19 mouse cellular contexts compared by ENCODE assay signal in genomic region chr7:30810319-30810718, GRCm38 (mm10). TPM values are rescaled to one million over a fixed set of nuclear protein-coding genes. Genes with fewer than 3 reads are reported as not detected.
DNase-seq lines count a peak whose midpoint lies in the region; ATAC-seq and TF ChIP-seq lines count a peak whose summit lies in the region.
"Had no signal": no experiment of that assay in that cellular context is flagged by ENCODE, and none has a peak within 500 bp of the region (broad histone marks: within the 10 kb centered on the region; RNA-seq: fewer than 3 reads in every experiment).

No protein-coding gene starts in this region.

- no peaks in the 10 kb centered on the region for H3K4me1 ChIP-seq in forebrain, postnatal 0 days (ENCODE audit: insufficient read depth)
- no peaks in the 10 kb centered on the region for H3K4me1 ChIP-seq in forebrain, embryonic 16.5 days (replicated peaks; ENCODE audit: control insufficient read depth, insufficient read depth, low read length)
- H3K4me1 ChIP-seq in liver, postnatal 0 days (ENCODE audit: insufficient read depth), result peaks cover 14% of the 10 kb centered on the region
- H3K4me1 ChIP-seq in ES-Bruce4 (ENCODE audit: control insufficient read depth, insufficient read depth, low read length), result no peaks in the 10 kb centered on the region

- H3K36me3 ChIP-seq in forebrain, postnatal 0 days (ENCODE audit: insufficient read depth), result no peaks in the 10 kb centered on the region
- no peaks in the 10 kb centered on the region for H3K36me3 ChIP-seq in forebrain, embryonic 16.5 days (ENCODE audit: control insufficient read depth, insufficient read depth)
- no peaks in the 10 kb centered on the region for H3K36me3 ChIP-seq in liver, postnatal 0 days (replicated peaks; ENCODE audit: insufficient read depth, low read length)
- H3K36me3 ChIP-seq in ES-Bruce4 (ENCODE audit: control insufficient read depth, insufficient read depth, low read length, poor library complexity, severe bottlenecking), result no peaks in the 10 kb centered on the region
- H3K36me3 ChIP-seq: forebrain, embryonic 10.5 days had no signal

- H3K4me3 ChIP-seq in forebrain, postnatal 0 days (ENCODE audit: low read depth, low read length), result no peak overlapping the region
- no peak overlapping the region for H3K4me3 ChIP-seq in forebrain, embryonic 16.5 days (replicated peaks; ENCODE audit: low read length)
- H3K4me3 ChIP-seq in liver, postnatal 0 days (ENCODE audit: low read depth, low read length), result no peak overlapping the region
- H3K4me3 ChIP-seq in ES-Bruce4 (ENCODE audit: low read depth, low read length), result peak overlapping the region; percentile 10; the same call in 1 of the 2 replicates
- H3K4me3 ChIP-seq: forebrain, embryonic 10.5 days had no signal

- TF ChIP-seq CTCF in forebrain, postnatal 0 days (IDR thresholded peaks at IDR 0.05; ENCODE audit: low read depth), result peak; percentile 37; the same call in 1 of the 2 replicates
- peak; percentile 69 for TF ChIP-seq CTCF in liver, postnatal 0 days (IDR thresholded peaks at IDR 0.05; ENCODE audit: low read depth)
- TF ChIP-seq CTCF in ES-Bruce4 (IDR thresholded peaks at IDR 0.05; ENCODE audit: low read depth, low read length), result peak; percentile 68

- 52% methylated on average over 6 of the region's 6 CpGs for WGBS in forebrain, postnatal 0 days
- 58% methylated on average over 6 of the region's 6 CpGs for WGBS in forebrain, embryonic 16.5 days
- 61% methylated on average over 6 of the region's 6 CpGs for WGBS in liver, postnatal 0 days (ENCODE audit: insufficient replicate concordance)

- H3K27me3 ChIP-seq in forebrain, postnatal 0 days (ENCODE audit: insufficient read depth, low read length), result no peaks in the 10 kb centered on the region
- no peaks in the 10 kb centered on the region for H3K27me3 ChIP-seq in forebrain, embryonic 16.5 days (replicated peaks; ENCODE audit: control insufficient read depth, insufficient read depth, low read length)
- H3K27me3 ChIP-seq in liver, postnatal 0 days (ENCODE audit: insufficient read depth, low read length), result no peaks in the 10 kb centered on the region
- H3K27me3 ChIP-seq in ES-Bruce4 (ENCODE audit: control insufficient read depth, insufficient read depth, low read length, poor library complexity, severe bottlenecking), result no peaks in the 10 kb centered on the region

- no peak overlapping the region for H3K27ac ChIP-seq in forebrain, postnatal 0 days (ENCODE audit: low read depth, low read length)
- H3K27ac ChIP-seq in forebrain, embryonic 16.5 days (ENCODE audit: low read length), result no peak overlapping the region
- no peak overlapping the region for H3K27ac ChIP-seq in liver, postnatal 0 days (ENCODE audit: low read depth)
- H3K27ac ChIP-seq in ES-Bruce4 (ENCODE audit: insufficient read depth, low read length), result no peak overlapping the region
- H3K27ac ChIP-seq: forebrain, embryonic 10.5 days had no signal

- TF ChIP-seq EP300 in liver, postnatal 0 days (IDR thresholded peaks at IDR 0.05; ENCODE audit: low read depth), result no peak
- no peak for TF ChIP-seq EP300 in ES-Bruce4 (IDR thresholded peaks at IDR 0.05; ENCODE audit: insufficient read depth, low read depth, low read length)

- no peak overlapping the region for H3K9ac ChIP-seq in forebrain, postnatal 0 days
- H3K9ac ChIP-seq in forebrain, embryonic 16.5 days (replicated peaks; ENCODE audit: low read depth, low read length), result no peak overlapping the region
- no peak overlapping the region for H3K9ac ChIP-seq in liver, postnatal 0 days (replicated peaks)
- H3K9ac ChIP-seq in ES-Bruce4 (ENCODE audit: low read depth, poor library complexity, severe bottlenecking), result peak overlapping the region; percentile 9; the same call in 1 of the 2 replicates

- no peak for TF ChIP-seq POLR2A in ES-Bruce4 (IDR thresholded peaks at IDR 0.05; ENCODE audit: insufficient read depth, low read length)

- no peaks in the 10 kb centered on the region for H3K9me3 ChIP-seq in forebrain, postnatal 0 days (ENCODE audit: low read length)
- H3K9me3 ChIP-seq in forebrain, embryonic 16.5 days (ENCODE audit: control insufficient read depth, low read length), result no peaks in the 10 kb centered on the region
- H3K9me3 ChIP-seq in liver, postnatal 0 days (ENCODE audit: low read length), result no peaks in the 10 kb centered on the region
- H3K9me3 ChIP-seq in ES-Bruce4 (replicated peaks; ENCODE audit: control insufficient read depth, insufficient read depth, low read length, poor library complexity, severe bottlenecking), result no peaks in the 10 kb centered on the region
- H3K9me3 ChIP-seq: forebrain, embryonic 10.5 days had no signal

- no peak overlapping the region for H3K4me2 ChIP-seq in forebrain, postnatal 0 days (ENCODE audit: low read depth)
- H3K4me2 ChIP-seq in forebrain, embryonic 16.5 days (ENCODE audit: low read length), result no peak overlapping the region
- H3K4me2 ChIP-seq in liver, postnatal 0 days (ENCODE audit: low read depth, low read length), result no peak overlapping the region

- no peak for ATAC-seq in forebrain, postnatal 0 days
- no peak for ATAC-seq in forebrain, embryonic 16.5 days
- ATAC-seq in liver, postnatal 0 days, result no peak
- ATAC-seq in frontal cortex, adult (ENCODE audit: low TSS enrichment), result no peak
- ATAC-seq: activated CD4-positive, CD25-positive, alpha-beta regulatory T cell, adult 4 months had no signal

- no peak for DNase-seq in forebrain, postnatal 0 days
- no peak for DNase-seq in liver, postnatal 0 days
- DNase-seq in liver, result no peak
- DNase-seq in induced T-regulatory cell, adult 2 months (ENCODE audit: low read depth), result peak; percentile 65
- DNase-seq in thymus, postnatal 36 days, result no peak
- DNase-seq: cerebellum, adult 9-11 months; gastrocnemius, postnatal 14 days; lung, postnatal 4 days; thymus, postnatal 25 days had no signal

RNA-seq across cellular contexts. Expression of gene Ffar2, which starts 13.3 kb away (rescaled TPM):
- total RNA-seq in forebrain, postnatal 0 days (2014; rRNA removed), result not detected in 2 replicates
- polyA plus RNA-seq in forebrain, postnatal 0 days (2015; fragmentation: Nextera tagmentation; extraction: Ambion mirVana), result 0.07 TPM in 1 of 2 replicates, not detected in the other
- 0.14 TPM in 1 of 2 replicates, not detected in the other for polyA plus RNA-seq in forebrain, embryonic 16.5 days (2015; fragmentation: Nextera tagmentation; extraction: Ambion mirVana)
- polyA plus RNA-seq in liver, postnatal 0 days (2015; fragmentation: Nextera tagmentation; extraction: Ambion mirVana), result 1.6 and 2.1 TPM in 2 replicates
- polyA plus RNA-seq in ES-Bruce4 (2011; ENCODE audit: insufficient read depth, insufficient read length, low read depth, missing spikeins), result not detected in 2 replicates
- total RNA-seq: layer of hippocampus, adult 18-20 months had no signal
- polyA plus RNA-seq: embryonic facial prominence, embryonic 11.5 days; forebrain, embryonic 10.5 days; limb, embryonic 11.5 days had no signal

RNA-seq across cellular contexts. Expression of gene Krtdap, which starts 22.6 kb away (rescaled TPM):
- not detected in 2 replicates for total RNA-seq in forebrain, postnatal 0 days (2014; rRNA removed)
- 1.4 and 1.5 TPM in 2 replicates for polyA plus RNA-seq in forebrain, postnatal 0 days (2015; fragmentation: Nextera tagmentation; extraction: Ambion mirVana)
- polyA plus RNA-seq in forebrain, embryonic 16.5 days (2015; fragmentation: Nextera tagmentation; extraction: Ambion mirVana), result 3.9 TPM in 1 of 2 replicates, not detected in the other
- not detected in 2 replicates for polyA plus RNA-seq in liver, postnatal 0 days (2015; fragmentation: Nextera tagmentation; extraction: Ambion mirVana)
- 5.0 and 9.1 TPM in 2 replicates for polyA plus RNA-seq in ES-Bruce4 (2011; ENCODE audit: insufficient read depth, insufficient read length, low read depth, missing spikeins)
- total RNA-seq: layer of hippocampus, adult 18-20 months had no signal
- polyA plus RNA-seq: activated CD4-positive, CD25-positive, alpha-beta regulatory T cell, adult 4 months; embryonic facial prominence, embryonic 11.5 days; forebrain, embryonic 10.5 days; limb, embryonic 11.5 days had no signal

RNA-seq across cellular contexts. Expression of gene Ffar3, which starts 45.7 kb away (rescaled TPM):
- total RNA-seq in forebrain, postnatal 0 days (2014; rRNA removed), result not detected in 2 replicates
- 0.09 TPM in 1 of 2 replicates, not detected in the other for polyA plus RNA-seq in forebrain, postnatal 0 days (2015; fragmentation: Nextera tagmentation; extraction: Ambion mirVana)
- polyA plus RNA-seq in forebrain, embryonic 16.5 days (2015; fragmentation: Nextera tagmentation; extraction: Ambion mirVana), result not detected in 2 replicates
- polyA plus RNA-seq in liver, postnatal 0 days (2015; fragmentation: Nextera tagmentation; extraction: Ambion mirVana), result not detected in 2 replicates
- polyA plus RNA-seq in ES-Bruce4 (2011; ENCODE audit: insufficient read depth, insufficient read length, low read depth, missing spikeins), result not detected in 2 replicates
- total RNA-seq: gastrocnemius, postnatal 14 days; layer of hippocampus, adult 18-20 months had no signal
- polyA plus RNA-seq: activated CD4-positive, CD25-positive, alpha-beta regulatory T cell, adult 4 months; brain, embryonic 14.5 days; embryonic facial prominence, embryonic 11.5 days; forebrain, embryonic 10.5 days; heart, embryonic 16.5 days had no signal

RNA-seq across cellular contexts. Expression of gene Dmkn, which starts 46.8 kb away (rescaled TPM):
- total RNA-seq in forebrain, postnatal 0 days (2014; rRNA removed), result 2.2 and 5.2 TPM in 2 replicates
- 7.2 and 7.4 TPM in 2 replicates for polyA plus RNA-seq in forebrain, postnatal 0 days (2015; fragmentation: Nextera tagmentation; extraction: Ambion mirVana)
- 1.1 and 2.2 TPM in 2 replicates for polyA plus RNA-seq in forebrain, embryonic 16.5 days (2015; fragmentation: Nextera tagmentation; extraction: Ambion mirVana)
- 1.5 and 1.8 TPM in 2 replicates for polyA plus RNA-seq in liver, postnatal 0 days (2015; fragmentation: Nextera tagmentation; extraction: Ambion mirVana)
- 0.70 and 0.99 TPM in 2 replicates for polyA plus RNA-seq in ES-Bruce4 (2011; ENCODE audit: insufficient read depth, insufficient read length, low read depth, missing spikeins)
- polyA plus RNA-seq: embryonic facial prominence, embryonic 11.5 days; forebrain, embryonic 10.5 days; limb, embryonic 11.5 days had no signal

RNA-seq across cellular contexts. Expression of gene Ffar1, which starts 51.0 kb away (rescaled TPM):
- total RNA-seq in forebrain, postnatal 0 days (2014; rRNA removed), result 0.08 TPM in 1 of 2 replicates, not detected in the other
- polyA plus RNA-seq in forebrain, postnatal 0 days (2015; fragmentation: Nextera tagmentation; extraction: Ambion mirVana), result not detected in 2 replicates
- not detected in 2 replicates for polyA plus RNA-seq in forebrain, embryonic 16.5 days (2015; fragmentation: Nextera tagmentation; extraction: Ambion mirVana)
- 0.06 TPM in 1 of 2 replicates, not detected in the other for polyA plus RNA-seq in liver, postnatal 0 days (2015; fragmentation: Nextera tagmentation; extraction: Ambion mirVana)
- not detected in 2 replicates for polyA plus RNA-seq in ES-Bruce4 (2011; ENCODE audit: insufficient read depth, insufficient read length, low read depth, missing spikeins)
- total RNA-seq: gastrocnemius, postnatal 14 days; layer of hippocampus, adult 18-20 months had no signal
- polyA plus RNA-seq: brain, embryonic 14.5 days; embryonic facial prominence, embryonic 11.5 days; forebrain, embryonic 10.5 days; limb, embryonic 11.5 days had no signal
